Mouse (Mus musculus): Measurements from ENCODE around the gene Cntnap4. TPM values are rescaled to one million over a fixed set of nuclear protein-coding genes. Genes with fewer than 3 reads are reported as not detected.

The Cntnap4 gene
- total and polyA plus RNA-seq, 2 experiments from 2014 or later: 16.5 to 37.0 TPM

DNA sequence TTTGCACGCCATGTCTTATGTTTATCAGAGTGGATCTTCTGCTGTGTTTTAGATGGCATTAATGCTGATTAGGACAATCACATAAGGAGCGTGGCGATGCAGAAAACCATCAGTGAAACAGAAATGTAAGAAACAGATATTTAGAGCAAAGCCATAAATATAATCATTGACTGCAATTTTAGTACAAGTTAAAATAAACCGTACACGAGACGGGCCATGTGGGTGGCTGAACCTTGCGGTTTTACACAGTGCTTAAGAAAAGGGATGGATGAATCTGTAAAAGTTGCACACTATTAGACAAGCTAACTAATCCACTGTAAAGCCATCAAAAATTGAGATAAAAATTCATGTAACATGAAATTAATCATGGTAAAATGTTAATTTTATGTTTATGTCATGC lies 58.9 kb downstream of the Cntnap4 start:
- WGBS: 88% methylated on average over 7 of the region's 7 CpGs
- no peak for TF ChIP-seq CTCF (IDR thresholded peaks at IDR 0.05)

DNA sequence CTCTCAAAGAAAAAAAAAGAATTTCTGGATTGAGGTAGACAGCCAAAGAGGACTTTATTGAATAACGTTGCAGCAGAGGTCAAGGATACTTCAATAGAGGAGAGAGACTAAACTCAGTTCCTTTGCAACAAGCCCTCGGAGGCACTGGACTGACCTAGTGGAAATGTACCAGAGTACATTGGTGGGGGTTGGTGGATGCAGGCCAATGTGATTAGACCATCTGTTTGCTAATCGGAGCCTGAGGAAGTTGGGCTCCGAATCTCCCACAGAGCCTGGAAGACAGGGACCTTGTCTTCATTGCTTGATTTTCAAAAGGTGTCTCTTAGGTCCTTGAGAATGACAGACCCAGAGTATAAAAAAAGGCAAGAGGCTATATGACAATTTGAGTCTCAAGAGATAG lies 82.8 kb downstream of the Cntnap4 start:
- no peaks in the 10 kb centered on the region for H3K9me3 ChIP-seq (ENCODE audit: low read length)
- WGBS: 76% methylated on average over 4 of the region's 4 CpGs
- ATAC-seq (ENCODE audit: low FRiP score) (no peak), DNase-seq (ENCODE audit: low spot score) (peak; percentile 66)
- no peak overlapping the region for H3K27ac ChIP-seq (ENCODE audit: low read depth, low read length)
- no peaks in the 10 kb centered on the region for H3K27me3 ChIP-seq (ENCODE audit: insufficient read depth, low read length)
- no peak overlapping the region for H3K4me3 ChIP-seq (ENCODE audit: low read depth, low read length)
- no peak overlapping the region for H3K9ac ChIP-seq (replicated peaks; ENCODE audit: low read length, poor library complexity, severe bottlenecking)
- H3K36me3 ChIP-seq (ENCODE audit: insufficient read depth, low read length): no peaks in the 10 kb centered on the region
- no peak overlapping the region for H3K4me2 ChIP-seq (ENCODE audit: low read depth, low read length, poor library complexity, severe bottlenecking)
- H3K4me1 ChIP-seq (ENCODE audit: insufficient read depth, low read length): no peaks in the 10 kb centered on the region
- TF ChIP-seq CTCF (IDR thresholded peaks at IDR 0.05): no peak

More for the DNA sequence above, 58.9 kb downstream of the Cntnap4 start:
- Histone ChIP-seq H3K4me3 (ENCODE audit: low read depth, low read length) (no peak overlapping the region), H3K27ac (ENCODE audit: low read depth, low read length) (no peak overlapping the region), H3K9me3 (ENCODE audit: low read length) (no peaks in the 10 kb centered on the region), H3K4me2 (ENCODE audit: low read depth, low read length, poor library complexity, severe bottlenecking) (no peak overlapping the region), H3K27me3 (ENCODE audit: insufficient read depth, low read length) (no peaks in the 10 kb centered on the region), H3K4me1 (ENCODE audit: insufficient read depth, low read length) (no peaks in the 10 kb centered on the region), H3K9ac (replicated peaks; ENCODE audit: low read length, poor library complexity, severe bottlenecking) (no peak overlapping the region), H3K36me3 (ENCODE audit: insufficient read depth, low read length) (no peaks in the 10 kb centered on the region)
- DNase-seq (ENCODE audit: low spot score) (no peak), ATAC-seq (ENCODE audit: low FRiP score) (no peak)

DNA sequence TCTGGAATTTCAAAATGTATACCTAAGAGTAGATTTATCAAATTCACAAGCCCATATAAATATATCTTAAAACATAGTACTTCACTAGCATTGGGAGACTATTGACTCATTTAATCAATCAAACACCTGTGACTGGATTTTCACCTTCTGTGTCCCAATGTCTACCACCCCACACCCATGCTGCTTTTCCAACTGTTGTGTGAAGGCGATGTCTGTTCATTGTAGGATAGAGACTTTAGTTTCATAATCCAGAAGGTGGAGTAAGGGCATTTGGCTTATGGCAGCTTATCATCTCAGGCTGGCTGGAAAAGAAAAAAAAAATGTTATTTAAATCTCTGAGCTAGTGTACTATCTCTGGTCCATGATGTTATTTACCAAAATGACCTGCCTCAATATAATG lies 83.4 kb downstream of the Cntnap4 start:
- no peak for ATAC-seq (ENCODE audit: low FRiP score)

DNA sequence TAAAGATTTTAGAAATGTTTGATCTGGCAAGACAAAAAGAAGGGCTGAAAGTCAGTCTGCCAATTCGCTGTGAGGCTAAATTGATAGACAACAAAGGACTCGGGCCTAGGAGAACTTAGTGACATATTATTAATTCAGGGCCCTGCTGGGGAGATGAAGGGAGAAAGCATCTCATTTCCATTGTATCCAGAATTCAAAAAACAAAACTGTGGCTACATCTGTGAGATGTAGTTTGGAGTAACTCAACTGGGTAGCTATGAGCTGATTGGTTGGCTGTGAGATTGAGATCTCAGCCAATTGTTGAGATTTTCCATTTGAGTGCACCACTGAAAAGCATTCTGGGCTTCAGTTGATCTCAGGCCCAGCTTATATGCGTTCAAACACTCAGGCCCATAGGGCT lies 84.2 kb downstream of the Cntnap4 start:
- no peak for TF ChIP-seq CTCF (IDR thresholded peaks at IDR 0.05)
- Histone ChIP-seq H3K27ac (ENCODE audit: low read depth, low read length) (no peak overlapping the region), H3K9ac (replicated peaks; ENCODE audit: low read length, poor library complexity, severe bottlenecking) (no peak overlapping the region), H3K9me3 (ENCODE audit: low read length) (no peaks in the 10 kb centered on the region), H3K4me1 (ENCODE audit: insufficient read depth, low read length) (no peaks in the 10 kb centered on the region), H3K4me2 (ENCODE audit: low read depth, low read length, poor library complexity, severe bottlenecking) (no peak overlapping the region), H3K36me3 (ENCODE audit: insufficient read depth, low read length) (no peaks in the 10 kb centered on the region), H3K4me3 (ENCODE audit: low read depth, low read length) (no peak overlapping the region), H3K27me3 (ENCODE audit: insufficient read depth, low read length) (no peaks in the 10 kb centered on the region)
- DNase-seq (ENCODE audit: low spot score): peak; percentile 40
- 29% methylated on average over 3 of the region's 3 CpGs for WGBS
- no peak for ATAC-seq (ENCODE audit: low FRiP score)

More for the DNA sequence above, 83.4 kb downstream of the Cntnap4 start:
- Histone ChIP-seq H3K27ac (ENCODE audit: low read depth, low read length) (no peak overlapping the region), H3K27me3 (ENCODE audit: insufficient read depth, low read length) (no peaks in the 10 kb centered on the region), H3K36me3 (ENCODE audit: insufficient read depth, low read length) (no peaks in the 10 kb centered on the region), H3K4me3 (ENCODE audit: low read depth, low read length) (no peak overlapping the region), H3K9me3 (ENCODE audit: low read length) (no peaks in the 10 kb centered on the region), H3K9ac (replicated peaks; ENCODE audit: low read length, poor library complexity, severe bottlenecking) (no peak overlapping the region), H3K4me1 (ENCODE audit: insufficient read depth, low read length) (no peaks in the 10 kb centered on the region), H3K4me2 (ENCODE audit: low read depth, low read length, poor library complexity, severe bottlenecking) (no peak overlapping the region)
- DNase-seq (ENCODE audit: low spot score): peak; percentile 33
- WGBS: 86% methylated on average over 1 of the region's 1 CpGs
- no peak for TF ChIP-seq CTCF (IDR thresholded peaks at IDR 0.05)

DNA sequence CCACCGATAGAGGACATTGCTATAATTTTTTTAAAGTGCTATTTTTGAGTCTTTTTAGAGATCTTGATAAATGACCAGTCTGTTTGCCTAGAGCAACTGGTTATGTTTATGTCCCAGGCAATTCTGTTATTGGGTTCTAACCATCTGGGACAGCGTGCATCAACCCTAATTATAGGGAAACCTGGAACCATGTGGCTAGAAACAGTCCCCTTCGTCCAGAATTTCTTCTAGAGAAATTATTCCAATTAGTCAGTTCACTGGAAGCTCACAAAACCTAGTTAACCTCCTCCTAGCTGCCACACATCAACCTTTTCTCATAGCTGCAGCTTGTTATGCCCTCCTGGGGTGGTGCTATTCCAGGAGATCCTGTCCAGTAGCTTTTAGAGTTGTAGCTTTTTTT lies 94.2 kb downstream of the Cntnap4 start:
- Histone ChIP-seq H3K36me3 (ENCODE audit: insufficient read depth, low read length) (no peaks in the 10 kb centered on the region), H3K9me3 (ENCODE audit: low read length) (no peaks in the 10 kb centered on the region), H3K4me1 (ENCODE audit: insufficient read depth, low read length) (no peaks in the 10 kb centered on the region), H3K27me3 (ENCODE audit: insufficient read depth, low read length) (no peaks in the 10 kb centered on the region), H3K4me3 (ENCODE audit: low read depth, low read length) (no peak overlapping the region), H3K4me2 (ENCODE audit: low read depth, low read length, poor library complexity, severe bottlenecking) (no peak overlapping the region), H3K9ac (replicated peaks; ENCODE audit: low read length, poor library complexity, severe bottlenecking) (no peak overlapping the region), H3K27ac (ENCODE audit: low read depth, low read length) (no peak overlapping the region)
- 77% methylated on average over 3 of the region's 3 CpGs for WGBS
- TF ChIP-seq CTCF (IDR thresholded peaks at IDR 0.05): no peak
- ATAC-seq (ENCODE audit: low FRiP score) (no peak), DNase-seq (ENCODE audit: low spot score) (no peak)

DNA sequence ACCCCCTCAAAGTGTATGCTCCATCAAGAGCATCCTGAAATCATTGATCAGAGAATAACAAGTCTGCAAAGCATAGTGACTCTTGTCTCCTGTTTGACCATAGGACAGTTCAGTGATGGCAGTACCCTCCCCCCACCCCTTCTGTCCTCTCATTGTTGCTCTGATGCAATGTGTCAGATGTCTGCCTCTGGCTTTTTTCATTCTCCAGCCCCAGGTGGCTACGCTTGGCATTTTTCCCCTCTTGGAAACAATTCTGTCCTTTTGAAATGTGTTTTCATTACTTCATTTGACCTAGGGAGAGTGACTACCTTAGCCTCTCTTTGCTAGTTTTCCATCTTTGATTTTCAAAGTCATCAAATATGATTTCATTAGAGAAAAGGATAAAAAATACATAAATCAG lies 104.8 kb downstream of the Cntnap4 start:
- no peaks in the 10 kb centered on the region for H3K36me3 ChIP-seq (ENCODE audit: insufficient read depth, low read length)
- no peaks in the 10 kb centered on the region for H3K9me3 ChIP-seq (ENCODE audit: low read length)
- no peak overlapping the region for H3K4me3 ChIP-seq (ENCODE audit: low read depth, low read length)
- peak; percentile 30 for DNase-seq (ENCODE audit: low spot score)
- no peak overlapping the region for H3K9ac ChIP-seq (replicated peaks; ENCODE audit: low read length, poor library complexity, severe bottlenecking)
- no peak for TF ChIP-seq CTCF (IDR thresholded peaks at IDR 0.05)
- no peak overlapping the region for H3K27ac ChIP-seq (ENCODE audit: low read depth, low read length)
- 75% methylated on average over 1 of the region's 1 CpGs for WGBS
- no peaks in the 10 kb centered on the region for H3K4me1 ChIP-seq (ENCODE audit: insufficient read depth, low read length)
- ATAC-seq (ENCODE audit: low FRiP score): no peak
- H3K27me3 ChIP-seq (ENCODE audit: insufficient read depth, low read length): no peaks in the 10 kb centered on the region
- no peak overlapping the region for H3K4me2 ChIP-seq (ENCODE audit: low read depth, low read length, poor library complexity, severe bottlenecking)

Data from midbrain, postnatal 0 days (tissue).